Mouse (Mus musculus): ENCODE measurements around the gene Tmem59l. TPM values are rescaled to one million over a fixed set of nuclear protein-coding genes. Genes with fewer than 3 reads are reported as not detected.

Gene Tmem59l
- polyA plus RNA-seq, 1 experiment from 2014 or later: 10.2 TPM

GRCm38 (mm10) chr8:70463306-70463705, 23.9 kb downstream of the Tmem59l start:
- Histone ChIP-seq H3K4me3 (ENCODE audit: low read depth, low read length) (no peak overlapping the region), H3K4me2 (ENCODE audit: low read depth, low read length) (no peak overlapping the region), H3K9ac (ENCODE audit: low read depth, low read length) (no peak overlapping the region), H3K27me3 (replicated peaks; ENCODE audit: control insufficient read depth, insufficient read depth, low read length) (no peaks in the 10 kb centered on the region), H3K4me1 (ENCODE audit: control insufficient read depth, insufficient read depth, low read length) (no peaks in the 10 kb centered on the region), H3K36me3 (ENCODE audit: control insufficient read depth, insufficient read depth, low read length) (peaks cover 7% of the 10 kb centered on the region), H3K9me3 (ENCODE audit: control insufficient read depth, low read length) (no peaks in the 10 kb centered on the region), H3K27ac (replicated peaks; ENCODE audit: low read depth, low read length) (no peak overlapping the region)
- 72% methylated on average over 4 of the region's 4 CpGs for WGBS
- no peak for ATAC-seq (ENCODE audit: low read depth)
- DNase-seq (ENCODE audit: low spot score): no peak

DNA sequence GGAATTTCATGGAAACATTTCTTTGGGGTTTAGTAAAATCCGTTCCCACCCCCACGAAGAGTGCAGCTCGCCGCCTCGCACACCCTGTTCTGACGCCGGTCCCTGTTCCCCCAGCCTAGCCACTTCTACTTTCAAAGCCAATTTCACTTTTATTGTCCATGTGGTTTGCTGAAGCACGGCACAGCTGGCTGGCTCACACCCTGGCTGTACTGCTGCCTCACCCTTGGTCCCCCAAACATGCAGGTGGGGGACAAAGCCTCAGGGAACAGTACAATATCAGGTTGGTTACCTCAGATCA, 24.7 kb downstream of the Tmem59l start:
- H3K4me3 ChIP-seq (ENCODE audit: low read depth, low read length): no peak overlapping the region
- no peaks in the 10 kb centered on the region for H3K4me1 ChIP-seq (ENCODE audit: control insufficient read depth, insufficient read depth, low read length)
- H3K4me2 ChIP-seq (ENCODE audit: low read depth, low read length): no peak overlapping the region
- no peak for DNase-seq (ENCODE audit: low spot score)
- H3K27me3 ChIP-seq (replicated peaks; ENCODE audit: control insufficient read depth, insufficient read depth, low read length): no peaks in the 10 kb centered on the region
- H3K9ac ChIP-seq (ENCODE audit: low read depth, low read length): no peak overlapping the region
- 91% methylated on average over 8 of the region's 8 CpGs for WGBS
- no peaks in the 10 kb centered on the region for H3K9me3 ChIP-seq (ENCODE audit: control insufficient read depth, low read length)
- ATAC-seq (ENCODE audit: low read depth): no peak
- no peak overlapping the region for H3K27ac ChIP-seq (replicated peaks; ENCODE audit: low read depth, low read length)
- H3K36me3 ChIP-seq (ENCODE audit: control insufficient read depth, insufficient read depth, low read length): peaks cover 7% of the 10 kb centered on the region

DNA sequence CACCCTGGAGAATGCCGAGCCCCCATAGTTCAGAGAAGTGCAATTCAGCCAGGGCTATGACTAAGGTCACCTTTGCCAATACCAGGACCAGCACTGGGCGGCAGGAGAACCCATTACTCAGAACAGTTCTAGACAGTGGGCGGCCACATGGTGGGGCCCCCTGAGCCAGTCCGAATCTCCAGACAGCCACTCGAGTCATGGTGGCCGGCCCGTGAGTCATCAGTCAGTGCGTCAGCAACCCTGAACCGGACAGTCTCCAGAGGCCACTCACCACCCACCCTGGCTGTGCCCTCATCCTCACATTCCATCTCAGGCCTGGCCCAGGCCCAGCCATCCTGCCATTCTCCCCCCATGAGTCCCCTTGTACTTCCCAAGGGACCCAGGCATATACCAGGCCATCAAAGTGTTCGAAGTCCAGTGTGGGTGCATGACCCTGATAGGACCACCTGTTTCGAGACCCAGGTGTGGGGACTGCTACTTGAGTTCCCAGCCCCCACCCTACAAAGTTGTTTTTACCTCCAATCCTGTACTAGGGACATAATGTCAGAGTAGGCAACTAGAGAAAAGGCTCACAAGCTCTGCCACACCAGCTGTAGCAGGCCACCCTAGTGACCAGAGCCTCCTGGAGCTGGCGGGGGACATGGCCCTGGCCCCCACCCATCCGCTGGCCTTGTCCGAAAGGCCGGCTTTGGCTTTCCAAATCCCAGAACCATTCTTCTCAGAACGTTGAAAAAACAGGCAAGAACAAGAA, 25.2 kb downstream of the Tmem59l start:
- Histone ChIP-seq H3K9me3 (ENCODE audit: control insufficient read depth, low read length) (no peaks in the 10 kb centered on the region), H3K4me1 (ENCODE audit: control insufficient read depth, insufficient read depth, low read length) (no peaks in the 10 kb centered on the region), H3K27ac (replicated peaks; ENCODE audit: low read depth, low read length) (no peak overlapping the region), H3K4me2 (ENCODE audit: low read depth, low read length) (no peak overlapping the region), H3K27me3 (replicated peaks; ENCODE audit: control insufficient read depth, insufficient read depth, low read length) (no peaks in the 10 kb centered on the region), H3K4me3 (ENCODE audit: low read depth, low read length) (no peak overlapping the region), H3K36me3 (ENCODE audit: control insufficient read depth, insufficient read depth, low read length) (peaks cover 7% of the 10 kb centered on the region), H3K9ac (ENCODE audit: low read depth, low read length) (no peak overlapping the region)
- 91% methylated on average over 13 of the region's 16 CpGs for WGBS
- DNase-seq (ENCODE audit: low spot score) (no peak), ATAC-seq (ENCODE audit: low read depth) (no peak)

DNA sequence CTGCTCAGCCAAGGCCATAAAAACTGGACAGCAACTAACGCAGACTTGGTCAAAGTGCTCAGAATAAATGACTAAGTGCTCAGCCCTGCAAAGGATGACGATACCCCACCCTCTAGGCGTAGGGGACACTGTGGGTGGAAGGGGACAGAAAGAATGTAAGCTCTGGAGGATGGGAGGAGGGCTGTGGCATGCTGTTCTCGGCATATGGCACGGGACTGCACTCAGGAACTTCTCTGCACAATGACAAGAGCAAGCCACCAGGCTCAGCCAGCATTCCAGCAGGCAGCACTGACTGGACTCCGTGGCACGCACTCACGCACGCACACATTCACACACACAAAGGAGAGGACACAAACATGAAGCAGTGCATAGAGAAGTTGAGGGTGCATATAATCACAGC, 26.6 kb downstream of the Tmem59l start:
- no peaks in the 10 kb centered on the region for H3K9me3 ChIP-seq (ENCODE audit: control insufficient read depth, low read length)
- H3K36me3 ChIP-seq (ENCODE audit: control insufficient read depth, insufficient read depth, low read length): peaks cover 7% of the 10 kb centered on the region
- H3K27me3 ChIP-seq (replicated peaks; ENCODE audit: control insufficient read depth, insufficient read depth, low read length): no peaks in the 10 kb centered on the region
- no peak overlapping the region for H3K9ac ChIP-seq (ENCODE audit: low read depth, low read length)
- H3K4me2 ChIP-seq (ENCODE audit: low read depth, low read length): no peak overlapping the region
- no peaks in the 10 kb centered on the region for H3K4me1 ChIP-seq (ENCODE audit: control insufficient read depth, insufficient read depth, low read length)
- H3K27ac ChIP-seq (replicated peaks; ENCODE audit: low read depth, low read length): no peak overlapping the region
- ATAC-seq (ENCODE audit: low read depth): no peak
- no peak overlapping the region for H3K4me3 ChIP-seq (ENCODE audit: low read depth, low read length)
- WGBS: 81% methylated on average over 9 of the region's 9 CpGs
- no peak for DNase-seq (ENCODE audit: low spot score)

- H3K4me1 ChIP-seq (ENCODE audit: control insufficient read depth, insufficient read depth, low read length): no peaks in the 10 kb centered on the region
- H3K27ac ChIP-seq (replicated peaks; ENCODE audit: low read depth, low read length): no peak overlapping the region
- no peak overlapping the region for H3K9ac ChIP-seq (ENCODE audit: low read depth, low read length)
- 88% methylated on average over 5 of the region's 5 CpGs for WGBS
- no peaks in the 10 kb centered on the region for H3K27me3 ChIP-seq (replicated peaks; ENCODE audit: control insufficient read depth, insufficient read depth, low read length)
- DNase-seq (ENCODE audit: low spot score) (no peak), ATAC-seq (ENCODE audit: low read depth) (no peak)
- H3K9me3 ChIP-seq (ENCODE audit: control insufficient read depth, low read length): no peaks in the 10 kb centered on the region
- H3K36me3 ChIP-seq (ENCODE audit: control insufficient read depth, insufficient read depth, low read length): peaks cover 7% of the 10 kb centered on the region
- no peak overlapping the region for H3K4me3 ChIP-seq (ENCODE audit: low read depth, low read length)
- H3K4me2 ChIP-seq (ENCODE audit: low read depth, low read length): no peak overlapping the region
Measured at GRCm38 (mm10) chr8:70460199-70460598, 27.0 kb downstream of the Tmem59l start.

DNA sequence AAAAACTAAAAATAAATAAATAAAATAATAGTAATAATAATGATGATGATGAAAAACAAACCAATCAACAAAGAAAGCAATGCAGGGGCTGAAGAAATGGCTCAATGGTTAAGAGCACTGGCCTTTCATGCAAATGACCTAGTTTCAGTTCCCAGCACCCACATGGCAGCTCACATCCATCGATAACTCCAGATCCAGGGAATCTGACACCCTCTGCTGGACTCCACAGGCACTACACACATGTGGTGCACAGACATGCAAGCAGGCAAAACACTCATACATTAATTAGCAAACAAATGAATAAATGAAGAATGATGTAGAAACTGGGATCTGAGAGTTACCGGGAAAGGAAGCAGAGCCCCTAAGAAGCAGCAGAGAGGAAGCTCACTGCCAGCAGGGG, 27.5 kb downstream of the Tmem59l start:
- H3K4me1 ChIP-seq (ENCODE audit: control insufficient read depth, insufficient read depth, low read length): no peaks in the 10 kb centered on the region
- peaks cover 7% of the 10 kb centered on the region for H3K36me3 ChIP-seq (ENCODE audit: control insufficient read depth, insufficient read depth, low read length)
- H3K27me3 ChIP-seq (replicated peaks; ENCODE audit: control insufficient read depth, insufficient read depth, low read length): no peaks in the 10 kb centered on the region
- no peak overlapping the region for H3K4me2 ChIP-seq (ENCODE audit: low read depth, low read length)
- no peak overlapping the region for H3K9ac ChIP-seq (ENCODE audit: low read depth, low read length)
- H3K4me3 ChIP-seq (ENCODE audit: low read depth, low read length): no peak overlapping the region
- WGBS: 92% methylated on average over 2 of the region's 2 CpGs
- no peaks in the 10 kb centered on the region for H3K9me3 ChIP-seq (ENCODE audit: control insufficient read depth, low read length)
- no peak for DNase-seq (ENCODE audit: low spot score)
- no peak for ATAC-seq (ENCODE audit: low read depth)
- no peak overlapping the region for H3K27ac ChIP-seq (replicated peaks; ENCODE audit: low read depth, low read length)

DNA sequence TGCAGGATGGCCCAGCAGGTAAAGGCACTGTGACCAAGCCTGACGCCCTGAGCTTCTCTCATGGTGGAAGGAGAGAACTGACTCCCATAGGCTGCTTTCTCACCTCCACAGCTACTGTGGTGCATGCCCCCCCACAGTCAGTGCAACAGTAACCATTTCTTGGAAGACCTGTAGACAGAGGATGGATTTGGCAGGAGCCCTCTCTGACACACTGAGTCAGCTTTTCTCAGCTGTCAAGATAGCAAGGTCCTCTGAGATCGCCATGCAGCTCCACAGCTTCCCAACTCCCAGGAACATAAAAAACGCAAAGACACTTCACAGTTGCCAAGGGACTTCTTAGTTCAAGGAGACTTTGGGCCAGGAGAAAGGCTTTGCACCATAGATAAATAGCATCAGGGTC, 28.7 kb downstream of the Tmem59l start:
- ATAC-seq (ENCODE audit: low read depth) (no peak), DNase-seq (ENCODE audit: low spot score) (no peak)
- 93% methylated on average over 3 of the region's 3 CpGs for WGBS
- peaks cover 7% of the 10 kb centered on the region for H3K36me3 ChIP-seq (ENCODE audit: control insufficient read depth, insufficient read depth, low read length)
- no peak overlapping the region for H3K4me2 ChIP-seq (ENCODE audit: low read depth, low read length)
- H3K4me1 ChIP-seq (ENCODE audit: control insufficient read depth, insufficient read depth, low read length): no peaks in the 10 kb centered on the region
- H3K27ac ChIP-seq (replicated peaks; ENCODE audit: low read depth, low read length): no peak overlapping the region
- no peak overlapping the region for H3K9ac ChIP-seq (ENCODE audit: low read depth, low read length)
- no peaks in the 10 kb centered on the region for H3K9me3 ChIP-seq (ENCODE audit: control insufficient read depth, low read length)
- no peak overlapping the region for H3K4me3 ChIP-seq (ENCODE audit: low read depth, low read length)
- no peaks in the 10 kb centered on the region for H3K27me3 ChIP-seq (replicated peaks; ENCODE audit: control insufficient read depth, insufficient read depth, low read length)

DNA sequence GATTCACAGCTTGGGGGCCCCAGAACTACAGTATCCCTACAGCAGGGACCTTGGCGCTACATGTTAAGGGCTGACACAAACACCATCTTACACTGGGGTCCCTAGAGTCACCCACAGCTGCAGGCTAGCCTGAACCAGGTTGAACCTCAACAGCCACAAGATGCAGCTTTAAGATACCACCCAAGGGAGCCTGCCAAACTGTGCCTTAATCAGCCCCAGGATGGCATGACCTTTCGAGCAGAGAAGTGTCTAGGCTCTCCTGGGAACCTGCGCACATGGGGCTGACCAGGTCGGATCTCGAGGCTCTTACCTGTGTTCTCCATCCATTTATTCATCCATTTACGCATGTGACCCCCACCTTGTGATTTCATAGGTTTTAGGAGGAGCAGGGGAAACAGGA, 29.3 kb downstream of the Tmem59l start:
- Histone ChIP-seq H3K36me3 (ENCODE audit: control insufficient read depth, insufficient read depth, low read length) (peaks cover 7% of the 10 kb centered on the region), H3K9ac (ENCODE audit: low read depth, low read length) (no peak overlapping the region), H3K4me1 (ENCODE audit: control insufficient read depth, insufficient read depth, low read length) (no peaks in the 10 kb centered on the region), H3K27ac (replicated peaks; ENCODE audit: low read depth, low read length) (no peak overlapping the region), H3K4me2 (ENCODE audit: low read depth, low read length) (no peak overlapping the region), H3K27me3 (replicated peaks; ENCODE audit: control insufficient read depth, insufficient read depth, low read length) (no peaks in the 10 kb centered on the region), H3K4me3 (ENCODE audit: low read depth, low read length) (no peak overlapping the region), H3K9me3 (ENCODE audit: control insufficient read depth, low read length) (no peaks in the 10 kb centered on the region)
- DNase-seq (ENCODE audit: low spot score) (no peak), ATAC-seq (ENCODE audit: low read depth) (no peak)
- WGBS: 87% methylated on average over 6 of the region's 6 CpGs

GRCm38 (mm10) chr8:70456996-70457395, 30.2 kb downstream of the Tmem59l start:
- Histone ChIP-seq H3K9me3 (ENCODE audit: control insufficient read depth, low read length) (no peaks in the 10 kb centered on the region), H3K27ac (replicated peaks; ENCODE audit: low read depth, low read length) (no peak overlapping the region), H3K4me1 (ENCODE audit: control insufficient read depth, insufficient read depth, low read length) (no peaks in the 10 kb centered on the region), H3K36me3 (ENCODE audit: control insufficient read depth, insufficient read depth, low read length) (peaks cover 14% of the 10 kb centered on the region), H3K27me3 (replicated peaks; ENCODE audit: control insufficient read depth, insufficient read depth, low read length) (no peaks in the 10 kb centered on the region), H3K4me3 (ENCODE audit: low read depth, low read length) (no peak overlapping the region), H3K9ac (ENCODE audit: low read depth, low read length) (no peak overlapping the region), H3K4me2 (ENCODE audit: low read depth, low read length) (no peak overlapping the region)
- DNase-seq (ENCODE audit: low spot score): no peak
- 83% methylated on average over 1 of the region's 1 CpGs for WGBS
- no peak for ATAC-seq (ENCODE audit: low read depth)
